Mouse (Mus musculus): ENCODE data around the gene Ogfod1.

Ogfod1 gene

GRCm38 (mm10) chr8:94068793-94069192 lies 31.8 kb downstream of the Ogfod1 start:
- DNase-seq (ENCODE audit: low spot score in 2 of 2): no peak

- no peak for DNase-seq (ENCODE audit: low spot score in 2 of 2)
These were observed 39.6 kb downstream of the Ogfod1 start for GRCm38 (mm10) chr8:94076461-94077192.

GRCm38 (mm10) chr8:94087964-94088363 lies 51.0 kb downstream of the Ogfod1 start:
- no peak for DNase-seq (ENCODE audit: low spot score in 2 of 2)

- no peak for DNase-seq (ENCODE audit: low spot score in 2 of 2)
These were observed 52.7 kb downstream of the Ogfod1 start for GRCm38 (mm10) chr8:94089715-94090114.

- DNase-seq (ENCODE audit: low spot score in 2 of 2): no peak
These were observed 55.9 kb downstream of the Ogfod1 start for GRCm38 (mm10) chr8:94092848-94093247.

GRCm38 (mm10) chr8:94094281-94094680 lies 57.3 kb downstream of the Ogfod1 start:
- no peak for DNase-seq (ENCODE audit: low spot score in 2 of 2)

- peak; percentile 97 to 98 for DNase-seq (ENCODE audit: low spot score in 2 of 2)
These were observed 61.3 kb downstream of the Ogfod1 start, which contains the start of gene Bbs2 for GRCm38 (mm10) chr8:94098081-94098974. TSS of gene Bbs2 (minus strand) at chr8:94098928.

GRCm38 (mm10) chr8:94098996-94099395 lies 62.0 kb downstream of the Ogfod1 start:
- no peak for DNase-seq (ENCODE audit: low spot score in 2 of 2)

GRCm38 (mm10) chr8:94104146-94104545 lies 67.1 kb downstream of the Ogfod1 start:
- DNase-seq (ENCODE audit: low spot score in 2 of 2): no peak

GRCm38 (mm10) chr8:94107871-94108270 lies 70.9 kb downstream of the Ogfod1 start:
- DNase-seq (ENCODE audit: low spot score in 2 of 2): no peak

GRCm38 (mm10) chr8:94109396-94109795 lies 72.4 kb downstream of the Ogfod1 start:
- DNase-seq (ENCODE audit: low spot score in 2 of 2): no peak

- DNase-seq (ENCODE audit: low spot score in 2 of 2): no peak
These were observed 72.8 kb downstream of the Ogfod1 start for GRCm38 (mm10) chr8:94109835-94110234.

- no peak for DNase-seq (ENCODE audit: low spot score in 2 of 2)
These were observed 73.7 kb downstream of the Ogfod1 start for GRCm38 (mm10) chr8:94110526-94111177.

GRCm38 (mm10) chr8:94113435-94113834 lies 76.4 kb downstream of the Ogfod1 start:
- DNase-seq (ENCODE audit: low spot score in 2 of 2): no peak

- DNase-seq (ENCODE audit: low spot score in 2 of 2): no peak
These were observed 77.0 kb downstream of the Ogfod1 start for GRCm38 (mm10) chr8:94113972-94114371.

Data from thymus, postnatal 10 days (tissue).